Mouse (Mus musculus) bone marrow macrophage, adult 2 months (primary cell): ENCODE measurements around the gene Cst8.

Experiments
- CTCF ChIP-seq: IDR thresholded peaks from 2 replicates; pipeline ENCODE4 v1.5.1; 2012; ENCODE audit warnings: low read depth, mild to moderate bottlenecking, low read length, moderate library complexity
- POLR2A ChIP-seq: IDR thresholded peaks from 2 replicates; pipeline ENCODE4 v1.6.1; 2012; ENCODE audit warnings: mild to moderate bottlenecking, low read depth, low read length, borderline replicate concordance

- TF ChIP-seq POLR2A, result no peak
- no peak for TF ChIP-seq CTCF
Observed at GRCm38 (mm10) chr2:148798485-148798884, at the start of gene Cst8.
